Mouse (Mus musculus): Measurements from ENCODE around the gene Paqr8. TPM values are rescaled to one million over a fixed set of nuclear protein-coding genes. Genes with fewer than 3 reads are reported as not detected.
"Not testable (repeated sequence)": the region's sequence is repeated elsewhere in the genome, so short reads cannot be mapped to it uniquely, and the experiment has no call there.

Gene Paqr8
- total RNA-seq, 2 experiments from 2014 or later = 1.5 to 1.8 TPM

DNA sequence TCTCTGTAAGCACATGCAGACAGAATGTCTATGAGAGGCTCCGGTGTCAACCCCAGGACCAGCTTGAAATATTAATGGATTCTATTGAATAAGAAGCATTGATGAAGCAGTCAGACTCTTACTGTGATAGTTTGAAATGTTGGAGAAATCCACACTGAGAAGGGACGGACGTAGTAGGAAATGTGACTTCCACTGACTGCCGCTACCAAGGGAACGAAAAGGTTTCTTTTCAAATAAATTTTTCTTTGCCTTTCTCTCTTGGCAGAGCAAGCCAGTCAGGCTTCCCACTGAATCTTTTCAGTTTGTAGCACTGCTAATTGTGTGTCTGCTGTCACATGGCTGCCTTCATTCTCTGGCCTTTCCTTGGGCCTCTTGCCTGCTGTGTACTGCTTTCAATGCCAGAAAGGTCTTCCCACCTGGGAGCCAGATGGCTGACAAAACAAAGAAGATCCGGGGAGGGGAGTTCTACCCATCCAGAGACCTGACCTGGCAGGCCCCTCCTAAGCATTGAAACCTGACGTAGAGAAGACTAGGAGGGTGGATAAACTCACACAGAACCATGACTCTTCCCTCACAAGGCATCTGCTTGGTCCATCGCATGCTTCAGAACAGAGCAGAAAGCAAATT is 15.2 kb downstream of the Paqr8 start:
- intact Hi-C loops (cut with DNase I; ENCODE audit: low total_unique reads) = no loop called here
- DNase-seq = no peak

DNA sequence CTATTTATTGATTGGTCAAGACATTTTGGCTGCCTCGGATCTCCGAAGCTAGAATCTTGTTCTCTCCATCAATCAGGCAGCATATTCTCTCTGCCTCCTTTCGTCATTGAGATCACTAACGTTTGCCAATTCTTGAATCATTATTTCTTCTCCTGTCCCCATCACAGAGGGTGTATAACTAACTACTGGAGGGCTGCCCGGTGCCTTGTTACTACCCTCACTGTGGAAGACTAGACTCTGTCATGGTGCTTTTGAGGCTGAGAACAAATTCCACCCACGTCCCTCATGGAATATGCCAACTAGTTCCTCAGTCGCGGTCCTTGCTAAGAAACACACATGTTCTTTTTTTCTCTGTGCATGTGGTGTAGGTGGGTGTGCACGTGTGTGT is 15.7 kb downstream of the Paqr8 start:
- intact Hi-C loops (cut with DNase I; ENCODE audit: low total_unique reads) = no loop called here
- no peak for DNase-seq

DNA sequence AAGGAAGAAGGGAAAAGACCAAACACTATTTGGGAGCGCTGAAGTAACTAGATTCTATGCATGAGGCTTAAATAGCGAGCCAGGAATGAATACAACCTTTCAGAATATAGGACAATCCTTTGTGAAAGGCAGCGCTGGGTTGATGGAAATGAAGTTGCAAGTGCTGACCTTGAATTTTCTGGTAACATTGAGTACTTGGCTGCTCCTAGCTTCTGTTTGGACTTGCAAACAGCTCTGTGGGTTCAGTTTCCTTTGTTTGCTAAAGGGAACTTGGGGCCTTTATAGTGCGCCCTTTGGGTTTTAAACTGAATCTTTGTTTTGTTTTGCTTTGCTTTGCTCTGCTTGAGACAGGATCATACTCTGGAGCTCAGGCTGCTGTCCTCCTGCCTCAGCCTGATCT is 18.1 kb downstream of the Paqr8 start:
- intact Hi-C loops (cut with DNase I; ENCODE audit: low total_unique reads) = no loop called here
- DNase-seq = no peak

DNA sequence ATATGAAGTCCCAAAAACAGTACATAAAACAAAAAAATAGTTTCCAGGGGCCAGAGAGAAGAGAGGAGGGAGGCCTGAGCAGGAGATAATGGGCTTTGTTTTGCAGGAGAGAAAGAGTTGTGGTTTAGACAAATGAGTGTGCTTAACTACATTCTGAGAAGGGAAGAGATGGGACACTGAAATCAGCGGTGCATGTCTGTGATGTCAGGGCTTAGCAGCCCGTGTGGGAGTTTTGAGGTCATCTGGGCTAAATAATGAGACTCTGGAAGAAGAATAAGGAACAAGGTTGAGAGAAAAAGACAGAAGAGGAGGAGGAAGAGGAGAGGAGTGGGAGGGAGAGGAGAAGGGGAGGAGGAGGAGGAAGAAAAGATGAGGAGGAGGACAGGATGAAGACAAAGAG is 21.7 kb downstream of the Paqr8 start:
- DNase-seq = no peak
- intact Hi-C loops (cut with DNase I; ENCODE audit: low total_unique reads) = no loop called here

DNA sequence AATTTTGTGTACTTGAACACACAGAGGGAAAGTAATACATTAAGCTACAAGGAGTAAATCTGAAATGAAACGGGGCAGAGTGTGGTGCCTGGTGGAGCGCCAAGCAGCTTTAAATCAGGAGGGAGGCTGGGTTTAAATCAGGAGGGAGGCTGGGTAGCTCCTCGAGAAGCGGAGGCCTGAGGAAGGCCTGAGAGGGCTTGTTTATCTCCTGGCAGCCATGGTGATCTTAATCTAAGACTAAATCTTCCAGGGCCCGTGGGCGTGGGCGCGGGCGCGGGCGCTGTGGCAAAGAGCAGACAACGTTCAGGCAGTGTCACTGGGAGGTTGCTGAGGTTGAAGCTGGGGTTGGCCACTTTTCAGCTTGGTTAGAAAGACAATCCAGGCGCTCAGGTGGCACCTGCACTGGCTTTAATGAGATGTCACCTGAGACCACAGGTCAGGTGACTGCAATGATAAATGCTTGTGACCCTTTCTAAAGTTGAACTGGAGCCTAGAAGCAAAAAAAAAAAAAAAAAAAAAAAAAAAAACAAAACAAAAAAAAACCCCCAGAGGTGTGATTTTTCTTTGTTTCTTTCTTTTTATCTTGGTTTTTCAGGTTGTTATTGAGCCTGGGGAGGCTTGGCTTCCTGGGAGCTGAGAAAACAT is 22.2 kb downstream of the Paqr8 start:
- intact Hi-C loops (cut with DNase I; ENCODE audit: low total_unique reads) = no loop called here
- DNase-seq = no peak

DNA sequence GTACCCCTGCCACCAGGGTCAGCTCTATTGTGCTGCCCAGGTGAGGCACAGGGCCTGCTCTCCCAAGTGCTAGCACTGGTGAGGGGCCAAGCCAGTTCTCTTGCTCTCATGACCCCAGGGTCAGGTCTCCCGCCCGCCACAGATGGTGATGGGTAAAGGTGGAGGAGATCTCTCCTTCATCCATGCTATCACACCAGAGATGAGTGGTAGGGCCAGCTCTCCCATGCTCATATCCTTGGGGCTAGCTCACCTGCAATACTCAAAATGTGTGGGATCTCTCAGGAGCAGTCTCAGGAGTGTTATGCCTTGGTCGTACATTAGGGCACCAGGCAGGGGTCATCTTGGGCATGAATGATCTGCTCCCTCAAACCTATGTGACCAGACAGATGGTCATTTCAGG is 24.4 kb downstream of the Paqr8 start:
- intact Hi-C loops (cut with DNase I; ENCODE audit: low total_unique reads) = no loop called here
- DNase-seq = no peak

DNA sequence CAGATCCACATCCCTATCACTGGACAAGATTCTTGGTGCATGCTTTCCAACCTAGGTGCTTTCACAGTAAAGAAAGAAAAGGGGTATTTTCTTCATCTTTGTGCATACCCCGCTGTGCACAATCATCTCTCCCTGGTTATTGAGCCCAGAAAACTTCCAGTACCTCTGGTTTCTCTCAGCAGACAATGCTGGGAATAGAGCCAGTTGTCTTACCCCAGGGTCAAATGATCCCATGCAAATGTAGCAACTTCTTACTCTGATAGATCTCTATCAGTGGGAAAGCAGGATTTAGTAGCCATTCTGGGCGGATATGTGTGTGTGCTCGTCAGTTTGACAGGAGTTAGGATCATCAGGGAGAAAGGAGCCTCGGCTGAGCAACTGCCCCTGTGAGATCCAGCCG is 25.2 kb downstream of the Paqr8 start:
- intact Hi-C loops (cut with DNase I; ENCODE audit: low total_unique reads) = no loop called here

DNA sequence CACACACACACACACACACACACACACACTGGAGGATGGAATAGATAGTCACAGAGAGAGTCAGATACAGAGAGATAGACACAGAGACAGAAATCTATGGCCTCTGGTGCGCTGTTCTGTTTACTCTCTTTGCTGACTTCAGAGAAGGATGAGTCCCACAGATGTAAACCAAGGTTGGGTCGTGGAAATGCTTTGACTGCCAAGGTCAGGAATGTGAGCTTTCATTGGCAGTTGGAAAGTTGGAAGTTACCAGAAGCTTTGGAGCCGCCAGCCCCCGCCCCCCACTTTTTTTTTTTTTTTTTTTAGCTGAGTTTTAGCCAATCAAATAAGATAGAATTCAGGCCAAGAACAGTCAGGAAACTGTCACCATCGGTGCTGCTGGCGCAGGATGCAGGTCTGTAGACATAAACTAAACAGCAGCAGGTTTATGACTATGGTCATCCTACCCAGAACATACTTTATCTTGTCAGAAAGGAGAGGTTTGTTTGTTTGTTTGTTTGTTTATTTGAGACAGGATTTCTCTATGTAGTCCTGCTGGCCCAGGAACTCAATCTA is 27.2 kb downstream of the Paqr8 start:
- no peak for DNase-seq
- intact Hi-C loops (cut with DNase I; ENCODE audit: low total_unique reads) = no loop called here

More for the DNA sequence above, 25.2 kb downstream of the Paqr8 start:
- no peak for DNase-seq

DNA sequence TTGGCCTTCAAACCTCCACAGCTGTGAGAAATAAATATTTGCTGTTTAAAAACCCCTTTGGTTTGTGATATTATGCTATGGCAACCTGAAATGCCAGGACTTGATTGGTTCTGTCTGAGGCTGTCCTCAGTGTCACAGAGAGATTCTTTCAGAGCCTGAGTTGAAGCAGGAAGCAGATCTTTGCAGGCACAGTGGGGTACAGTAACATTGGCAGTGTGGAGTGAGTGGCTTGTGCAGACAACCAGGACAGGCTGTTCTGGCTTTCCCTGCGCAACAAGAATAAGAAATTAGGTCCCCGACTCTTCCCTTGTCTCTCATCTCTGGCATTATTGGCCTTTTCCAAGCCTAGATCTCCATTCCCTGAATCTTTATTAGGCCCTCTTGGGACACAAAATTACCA is 29.3 kb downstream of the Paqr8 start:
- intact Hi-C loops (cut with DNase I; ENCODE audit: low total_unique reads) = no loop called here

DNA sequence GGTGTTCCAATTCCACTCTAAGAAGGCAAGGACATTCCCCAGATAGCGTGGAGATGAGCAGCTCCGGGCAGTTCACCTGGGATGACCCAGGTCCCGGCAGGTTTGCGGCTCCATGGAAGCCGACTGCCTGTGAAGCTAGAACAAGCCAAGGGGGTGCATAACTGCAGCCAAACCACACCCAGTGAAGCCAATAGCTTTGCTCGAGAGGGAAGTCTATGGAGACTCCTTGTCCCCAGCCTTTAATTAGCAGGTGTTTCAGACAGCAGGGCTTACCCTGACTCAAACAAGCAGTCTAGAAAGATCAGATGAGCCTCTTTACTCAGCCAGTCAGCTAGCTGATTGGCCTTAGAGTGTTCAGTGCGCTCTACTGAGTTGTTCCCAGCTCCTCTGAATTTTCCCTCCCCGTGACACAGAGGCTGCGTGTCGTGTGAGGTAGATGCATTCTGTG is 30.7 kb downstream of the Paqr8 start:
- intact Hi-C loops (cut with DNase I; ENCODE audit: low total_unique reads) = no loop called here
- no peak for DNase-seq

More for the DNA sequence above, 29.3 kb downstream of the Paqr8 start:
- DNase-seq = no peak

DNA sequence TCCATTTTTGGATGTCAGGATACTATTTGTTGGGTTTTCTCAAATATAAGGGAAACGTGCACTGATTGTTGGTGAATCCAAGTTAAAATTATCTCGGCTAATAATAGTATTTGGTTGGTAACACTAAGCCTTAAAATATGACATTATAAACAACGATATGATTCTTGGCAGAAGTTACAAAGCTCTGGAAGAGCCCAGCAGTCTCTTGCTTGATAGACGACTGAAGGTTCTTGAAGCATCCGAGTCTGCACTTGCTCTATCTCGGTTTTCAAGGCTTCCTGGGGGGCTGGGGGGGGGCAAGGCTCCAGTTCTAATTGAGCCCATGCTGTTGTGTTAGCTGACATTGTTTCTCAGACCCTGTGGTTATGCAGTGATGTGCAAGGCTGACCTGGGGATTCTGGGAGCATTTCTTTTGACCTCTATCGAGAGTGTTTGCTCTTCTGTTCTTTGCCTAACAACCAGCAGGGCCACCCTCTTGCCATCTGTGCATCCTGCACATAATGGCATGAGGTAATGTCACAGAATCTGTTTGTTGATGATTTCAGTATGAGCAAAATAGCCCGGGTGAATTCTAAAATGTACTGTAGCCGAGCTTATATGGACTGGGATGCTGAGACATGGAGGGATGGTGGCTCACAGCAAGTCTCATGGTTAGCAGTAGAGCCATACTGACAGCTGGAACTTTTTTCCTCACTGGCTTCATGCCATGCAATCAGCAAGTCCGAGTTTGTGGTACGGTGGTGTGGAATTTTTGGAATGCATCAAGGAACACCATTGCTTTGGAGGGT is 32.4 kb downstream of the Paqr8 start:
- intact Hi-C loops (cut with DNase I; ENCODE audit: low total_unique reads) = no loop called here
- DNase-seq = no peak

DNA sequence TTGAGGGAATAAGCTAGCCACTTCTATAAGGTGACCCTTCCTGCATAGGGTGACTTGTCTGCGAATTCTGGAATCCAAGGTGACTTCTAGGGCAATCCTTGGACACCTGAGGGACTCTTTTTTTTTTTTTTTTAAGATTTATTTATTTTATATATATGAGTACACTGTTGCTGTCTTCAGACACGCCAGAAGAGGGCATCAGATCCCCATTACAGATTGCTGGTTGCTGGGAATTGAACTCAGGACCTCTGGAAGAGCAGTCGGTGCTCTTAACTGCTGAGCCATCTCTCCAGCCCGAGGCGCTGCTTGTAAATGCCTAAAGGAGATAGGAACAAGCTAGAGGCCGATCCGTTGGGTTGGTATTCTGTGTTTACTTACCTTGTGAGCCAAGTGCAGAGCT is 34.9 kb downstream of the Paqr8 start:
- intact Hi-C loops (cut with DNase I; ENCODE audit: low total_unique reads); DNase-seq: not testable (repeated sequence)

DNA sequence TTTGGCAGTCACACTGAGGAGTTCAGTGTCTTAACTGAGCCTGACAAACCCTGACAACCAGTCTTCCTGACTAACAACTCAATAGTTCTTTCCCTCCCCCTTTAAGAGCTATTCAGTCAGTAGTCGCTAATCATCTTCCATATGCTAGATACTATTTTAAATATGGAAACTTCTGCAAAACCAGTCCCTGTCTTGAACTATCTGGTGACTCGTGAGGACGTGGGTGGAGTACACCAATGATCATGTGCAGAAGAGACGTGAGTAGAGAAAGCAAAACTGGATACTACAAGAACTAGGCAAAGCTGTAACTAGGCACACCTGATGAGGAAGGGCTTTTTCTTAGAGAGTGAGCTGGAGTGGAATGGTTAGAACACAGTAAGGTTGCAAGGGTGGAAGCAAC is 35.5 kb downstream of the Paqr8 start:
- intact Hi-C loops (cut with DNase I; ENCODE audit: low total_unique reads) = no loop called here
- DNase-seq = no peak

DNA sequence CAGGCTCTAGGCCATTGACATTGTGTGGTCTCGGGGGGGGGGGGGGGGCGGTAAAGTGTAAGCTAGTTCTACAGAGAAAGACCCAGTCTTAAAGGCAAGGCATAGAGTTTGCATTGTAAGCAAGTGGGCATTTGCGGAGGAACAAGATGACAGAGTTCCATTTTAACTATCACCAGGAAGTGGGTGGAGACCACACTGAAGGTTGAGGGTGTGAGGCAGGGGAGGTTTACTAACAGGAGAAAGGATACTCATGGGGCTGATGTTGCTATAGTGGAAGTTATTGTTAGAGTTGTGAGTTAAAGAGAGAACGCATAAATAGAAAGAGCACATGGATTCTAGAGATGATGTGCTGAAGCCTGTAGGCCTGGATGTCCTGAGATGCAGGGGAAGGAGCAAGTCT is 36.0 kb downstream of the Paqr8 start:
- DNase-seq = no peak
- intact Hi-C loops (cut with DNase I; ENCODE audit: low total_unique reads) = no loop called here

DNA sequence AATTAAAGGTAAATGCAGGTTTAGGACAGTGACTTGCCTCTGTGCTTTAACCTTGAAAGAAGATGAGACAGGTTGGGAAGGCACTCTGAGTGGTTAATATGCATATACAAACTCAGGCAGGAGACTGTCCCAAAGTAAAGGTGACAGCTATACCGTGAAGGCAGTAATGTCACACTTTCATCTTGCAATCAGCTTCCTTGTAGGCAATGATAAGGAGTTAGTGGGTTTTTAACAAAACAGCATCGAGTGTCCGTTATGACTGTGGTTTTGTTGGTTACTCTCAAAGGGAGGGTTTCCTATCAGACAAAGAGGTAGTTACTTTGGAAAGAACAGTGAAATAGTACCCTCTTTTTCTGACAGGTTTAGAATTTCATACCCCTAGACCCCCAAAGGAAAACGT is 38.1 kb downstream of the Paqr8 start:
- intact Hi-C loops (cut with DNase I; ENCODE audit: low total_unique reads) = no loop called here
- DNase-seq = no peak

DNA sequence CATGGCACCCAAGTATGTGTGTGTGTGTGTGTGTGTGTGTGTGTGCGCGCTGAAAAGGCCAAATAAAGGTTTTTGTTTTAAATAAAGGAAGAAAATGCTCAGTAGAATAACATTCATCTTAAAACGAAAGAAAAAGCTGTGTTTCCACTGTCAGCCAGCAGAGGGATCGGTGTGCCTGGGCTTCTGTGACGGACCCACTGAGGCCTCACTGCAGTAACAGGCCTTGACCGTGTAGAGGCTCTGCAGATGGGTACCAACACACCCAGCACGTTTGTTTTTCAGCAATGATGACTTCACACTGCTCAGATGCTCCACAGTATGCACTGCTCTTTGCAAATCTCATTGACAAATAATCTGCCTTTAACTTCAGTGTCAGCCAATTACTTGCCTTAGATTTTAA is 43.1 kb downstream of the Paqr8 start:
- intact Hi-C loops (cut with DNase I; ENCODE audit: low total_unique reads) = no loop called here
- DNase-seq = peak; percentile 52

DNA sequence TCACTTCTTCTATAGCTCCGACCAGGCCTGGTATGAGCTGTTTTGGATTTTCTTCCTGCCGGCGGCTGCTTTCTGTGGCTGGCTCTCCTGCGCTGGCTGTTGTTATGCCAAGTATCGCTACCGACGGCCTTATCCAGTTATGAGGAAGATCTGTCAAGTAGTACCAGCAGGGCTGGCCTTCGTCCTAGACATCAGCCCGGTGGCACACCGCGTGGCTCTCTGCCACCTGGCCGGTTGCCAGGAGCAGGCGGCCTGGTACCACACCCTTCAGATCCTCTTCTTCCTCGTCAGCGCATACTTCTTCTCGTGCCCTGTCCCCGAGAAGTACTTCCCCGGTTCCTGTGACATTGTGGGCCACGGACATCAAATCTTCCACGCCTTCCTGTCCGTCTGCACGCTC is 44.7 kb downstream of the Paqr8 start:
- no peak for DNase-seq

DNA sequence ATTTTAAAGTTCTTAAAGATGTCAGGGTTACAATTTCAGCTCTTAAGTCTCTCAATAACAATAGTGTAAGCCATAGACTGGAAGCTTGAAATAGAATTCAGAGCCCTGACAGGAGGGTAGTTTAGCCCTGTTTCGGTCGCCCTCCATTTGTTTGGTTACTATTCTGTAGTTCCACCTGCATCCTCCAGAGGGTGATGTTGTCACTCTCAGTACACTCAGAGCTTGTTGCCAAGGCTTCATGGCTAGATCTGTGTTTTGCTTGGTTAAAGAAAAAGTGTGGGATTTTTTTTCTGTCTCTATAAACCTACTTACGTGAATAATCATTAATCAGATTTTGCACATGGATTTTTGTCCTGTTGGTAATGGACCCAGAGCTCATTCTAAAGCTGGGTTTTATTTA is 48.6 kb downstream of the Paqr8 start:
- intact Hi-C loops (cut with DNase I; ENCODE audit: low total_unique reads) = loop anchor here (2.0 kb wide), 1 partner anchor 222 kb away; no protein-coding TSS in a partner anchor
- DNase-seq = peak; percentile 33

More for the DNA sequence above, 44.7 kb downstream of the Paqr8 start:
- intact Hi-C loops (cut with DNase I; ENCODE audit: low total_unique reads) = no loop called here

DNA sequence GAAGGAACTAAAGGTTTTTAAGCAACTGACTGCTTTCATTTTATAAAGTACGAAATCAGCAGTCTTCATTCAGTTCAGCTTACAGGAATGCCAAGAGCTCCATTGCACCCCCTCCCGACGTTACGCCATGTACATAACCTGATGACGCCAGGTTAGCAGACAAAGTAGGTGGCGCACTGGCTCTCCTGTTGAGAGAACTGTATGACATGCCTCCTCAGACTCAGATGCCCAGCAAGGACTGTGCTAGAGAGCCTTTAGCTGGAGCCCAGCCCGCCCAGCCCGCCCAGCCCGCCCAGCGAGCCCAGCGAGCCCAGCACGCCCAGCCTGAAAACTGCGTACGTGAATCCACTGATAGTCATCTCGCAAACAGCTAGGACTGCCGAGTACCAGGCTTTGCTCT is 49.7 kb downstream of the Paqr8 start:
- intact Hi-C loops (cut with DNase I; ENCODE audit: low total_unique reads) = no loop called here
- peak; percentile 36 for DNase-seq

DNA sequence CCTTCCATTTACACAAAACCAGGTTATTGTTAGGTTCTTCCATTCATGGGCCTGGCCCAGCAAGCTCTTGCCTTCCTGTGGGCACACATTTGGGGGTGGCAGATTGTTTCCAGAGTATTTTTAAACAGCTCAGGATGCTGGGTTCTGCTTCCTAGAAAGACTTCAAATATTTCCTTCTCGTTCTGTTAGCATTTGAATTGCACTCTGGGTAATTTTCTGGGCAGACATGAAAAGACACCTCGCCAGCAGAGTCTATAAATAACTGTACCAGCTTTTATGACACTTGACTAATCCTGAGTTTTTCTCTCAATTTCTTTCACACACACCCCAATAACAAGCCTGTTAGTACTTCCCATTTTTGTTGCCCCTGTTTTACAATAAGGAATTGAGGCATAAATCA is 50.9 kb downstream of the Paqr8 start:
- no peak for DNase-seq
- intact Hi-C loops (cut with DNase I; ENCODE audit: low total_unique reads) = no loop called here
